9 mouse cellular contexts compared by ENCODE assay signal in the genomic region with DNA sequence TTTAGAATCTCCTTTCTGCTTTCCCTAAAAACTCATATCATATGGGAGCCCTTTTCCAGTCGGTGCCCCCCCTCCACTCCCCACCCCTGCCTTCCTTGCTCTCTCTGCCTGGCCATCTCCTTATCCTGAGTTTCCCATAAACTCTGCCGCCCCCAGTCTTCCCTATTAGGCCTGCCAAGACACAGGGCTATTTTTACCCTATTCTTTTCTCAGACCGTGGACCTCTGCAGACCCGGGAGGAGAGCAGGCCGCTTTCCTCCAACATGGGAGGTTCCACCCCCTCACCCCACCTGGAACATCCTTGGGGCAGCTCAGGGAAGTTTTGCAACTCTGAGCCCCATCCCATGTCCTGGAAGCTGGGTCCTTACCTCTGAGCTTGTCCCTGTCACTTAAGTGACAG. TPM values are rescaled to one million over a fixed set of nuclear protein-coding genes. Genes with fewer than 3 reads are reported as not detected.
DNase-seq lines count a peak whose midpoint lies in the region; ATAC-seq lines count a peak whose summit lies in the region.
"Had no signal": no experiment of that assay in that cellular context is flagged by ENCODE, and none has a peak within 500 bp of the region (broad histone marks: within the 10 kb centered on the region; RNA-seq: fewer than 3 reads in every experiment).

No protein-coding gene starts in this region.

- no peaks in the 10 kb centered on the region for H3K9me3 ChIP-seq in midbrain, embryonic 11.5 days (ENCODE audit: control insufficient read depth, low read length)
- no peaks in the 10 kb centered on the region for H3K9me3 ChIP-seq in midbrain, embryonic 14.5 days (ENCODE audit: control insufficient read depth, low read length)
- no peaks in the 10 kb centered on the region for H3K9me3 ChIP-seq in intestine, embryonic 14.5 days (ENCODE audit: control insufficient read depth, low read length)
- no peaks in the 10 kb centered on the region for H3K9me3 ChIP-seq in forebrain, embryonic 12.5 days

- peaks cover 44% of the 10 kb centered on the region for H3K27me3 ChIP-seq in midbrain, embryonic 11.5 days (ENCODE audit: control insufficient read depth, insufficient read depth, low read length)
- peaks cover 48% of the 10 kb centered on the region for H3K27me3 ChIP-seq in midbrain, embryonic 14.5 days (ENCODE audit: control insufficient read depth, insufficient read depth, low read length)
- peaks cover 14% of the 10 kb centered on the region for H3K27me3 ChIP-seq in intestine, embryonic 14.5 days (replicated peaks; ENCODE audit: control insufficient read depth, insufficient read depth, low read length)
- H3K27me3 ChIP-seq in forebrain, embryonic 12.5 days, result peaks cover 90% of the 10 kb centered on the region

- no peak for ATAC-seq in midbrain, embryonic 11.5 days (ENCODE audit: low FRiP score)
- no peak for ATAC-seq in midbrain, embryonic 14.5 days (ENCODE audit: low FRiP score, low TSS enrichment)
- ATAC-seq in intestine, embryonic 14.5 days (replicated peaks; ENCODE audit: low FRiP score, low TSS enrichment, low read depth), result no peak
- no peak for ATAC-seq in forebrain, embryonic 12.5 days (ENCODE audit: low FRiP score)

- no peak overlapping the region for H3K27ac ChIP-seq in midbrain, embryonic 11.5 days (ENCODE audit: low read depth, low read length)
- H3K27ac ChIP-seq in midbrain, embryonic 14.5 days (replicated peaks; ENCODE audit: low read depth, low read length), result no peak overlapping the region
- H3K27ac ChIP-seq in intestine, embryonic 14.5 days (ENCODE audit: low read depth), result no peak overlapping the region
- no peak overlapping the region for H3K27ac ChIP-seq in forebrain, embryonic 12.5 days

- no peaks in the 10 kb centered on the region for H3K36me3 ChIP-seq in midbrain, embryonic 11.5 days (ENCODE audit: control insufficient read depth, insufficient read depth, low read length)
- no peaks in the 10 kb centered on the region for H3K36me3 ChIP-seq in midbrain, embryonic 14.5 days (ENCODE audit: control insufficient read depth, insufficient read depth, low read length)
- no peaks in the 10 kb centered on the region for H3K36me3 ChIP-seq in intestine, embryonic 14.5 days (ENCODE audit: control insufficient read depth, insufficient read depth, low read length)
- no peaks in the 10 kb centered on the region for H3K36me3 ChIP-seq in forebrain, embryonic 12.5 days (replicated peaks)

- WGBS in midbrain, embryonic 11.5 days, result 68% methylated on average over 5 of the region's 5 CpGs
- 59% methylated on average over 5 of the region's 5 CpGs for WGBS in midbrain, embryonic 14.5 days
- WGBS in intestine, embryonic 14.5 days, result 58% methylated on average over 5 of the region's 5 CpGs
- WGBS in forebrain, embryonic 12.5 days, result 71% methylated on average over 5 of the region's 5 CpGs

- no peak overlapping the region for H3K4me3 ChIP-seq in midbrain, embryonic 11.5 days (ENCODE audit: low read depth, low read length)
- H3K4me3 ChIP-seq in midbrain, embryonic 14.5 days (replicated peaks; ENCODE audit: low read depth, low read length), result no peak overlapping the region
- H3K4me3 ChIP-seq in intestine, embryonic 14.5 days (ENCODE audit: low read depth, low read length), result 0 out of 2 replicates have a peak overlapping the region, but pooled peaks have one; percentile 3
- no peak overlapping the region for H3K4me3 ChIP-seq in forebrain, embryonic 12.5 days (replicated peaks)

- no peak overlapping the region for H3K4me2 ChIP-seq in midbrain, embryonic 11.5 days
- no peak overlapping the region for H3K4me2 ChIP-seq in midbrain, embryonic 14.5 days (ENCODE audit: low read length)
- peak overlapping the region; percentile 72 for H3K4me2 ChIP-seq in intestine, embryonic 14.5 days (ENCODE audit: low read length)
- no peak overlapping the region for H3K4me2 ChIP-seq in forebrain, embryonic 12.5 days

- DNase-seq in heart, adult 18-20 months, result peak; percentile 53 to 61
- no peak for DNase-seq in heart, adult 9 months (ENCODE audit: low spot score in 2 of 2)
- peak; percentile 28 for DNase-seq in midbrain, embryonic 11.5 days (ENCODE audit: low spot score, missing footprints)
- no peak for DNase-seq in midbrain, embryonic 14.5 days
- no peak for DNase-seq in intestine, embryonic 14.5 days (ENCODE audit: low spot score)
- DNase-seq in frontal cortex, postnatal 25 days (ENCODE audit: low spot score in 2 of 2), result no peak
- DNase-seq in thymus, adult 18-20 months, result no peak
- DNase-seq: gastrocnemius, postnatal 36 days had no signal

- peaks cover 9% of the 10 kb centered on the region; the same call in 1 of the 2 replicates for H3K4me1 ChIP-seq in midbrain, embryonic 11.5 days (ENCODE audit: control insufficient read depth, insufficient read depth, low read length)
- 0 out of 2 replicates have a peak, but pooled peaks cover 2% of the 10 kb centered on the region for H3K4me1 ChIP-seq in midbrain, embryonic 14.5 days (ENCODE audit: control insufficient read depth, insufficient read depth, low read length)
- H3K4me1 ChIP-seq in intestine, embryonic 14.5 days (replicated peaks; ENCODE audit: control insufficient read depth, insufficient read depth, low read length), result peaks cover 14% of the 10 kb centered on the region
- H3K4me1 ChIP-seq in forebrain, embryonic 12.5 days, result peaks cover 18% of the 10 kb centered on the region

- H3K9ac ChIP-seq in midbrain, embryonic 11.5 days (ENCODE audit: low read length), result no peak overlapping the region
- no peak overlapping the region for H3K9ac ChIP-seq in midbrain, embryonic 14.5 days (replicated peaks; ENCODE audit: low read length)
- no peak overlapping the region for H3K9ac ChIP-seq in intestine, embryonic 14.5 days (ENCODE audit: low read length)
- no peak overlapping the region for H3K9ac ChIP-seq in forebrain, embryonic 12.5 days

RNA-seq across cellular contexts. Expression of gene Cavin1, which starts 3.3 kb away (rescaled TPM):
- total RNA-seq in heart, adult 18-20 months (2021), result 100 to 1,000 TPM; 192 to 214 TPM
- 12.5 and 14.8 TPM in 2 replicates for polyA plus RNA-seq in midbrain, embryonic 11.5 days (2014; fragmentation: Nextera tagmentation; extraction: Ambion mirVana)
- 8.0 and 16.3 TPM in 2 replicates for polyA plus RNA-seq in midbrain, embryonic 14.5 days (2014; fragmentation: Nextera tagmentation; extraction: Ambion mirVana)
- polyA plus RNA-seq in intestine, embryonic 14.5 days (2014; fragmentation: Nextera tagmentation; extraction: Ambion mirVana), result 99.3 and 102 TPM in 2 replicates
- polyA plus RNA-seq in forebrain, embryonic 12.5 days (2016; fragmentation: Nextera tagmentation; extraction: Ambion mirVana), result 29.9 and 35.6 TPM in 2 replicates

RNA-seq across cellular contexts. Expression of gene Stat3, which starts 28.0 kb away (rescaled TPM):
- 10 to 100 TPM; 71.8 to 83.2 TPM for total RNA-seq in heart, adult 18-20 months (2021)
- polyA plus RNA-seq in midbrain, embryonic 11.5 days (2014; fragmentation: Nextera tagmentation; extraction: Ambion mirVana), result 22.8 and 24.0 TPM in 2 replicates
- polyA plus RNA-seq in midbrain, embryonic 14.5 days (2014; fragmentation: Nextera tagmentation; extraction: Ambion mirVana), result 29.6 and 30.6 TPM in 2 replicates
- 36.6 and 42.9 TPM in 2 replicates for polyA plus RNA-seq in intestine, embryonic 14.5 days (2014; fragmentation: Nextera tagmentation; extraction: Ambion mirVana)
- 30.8 and 34.1 TPM in 2 replicates for polyA plus RNA-seq in forebrain, embryonic 12.5 days (2016; fragmentation: Nextera tagmentation; extraction: Ambion mirVana)

RNA-seq across cellular contexts. Expression of gene Atp6v0a1, which starts 41.9 kb away (rescaled TPM):
- 10 to 100 TPM; 87.1 to 92.2 TPM for total RNA-seq in heart, adult 18-20 months (2021)
- 42.5 and 45.9 TPM in 2 replicates for polyA plus RNA-seq in midbrain, embryonic 11.5 days (2014; fragmentation: Nextera tagmentation; extraction: Ambion mirVana)
- polyA plus RNA-seq in midbrain, embryonic 14.5 days (2014; fragmentation: Nextera tagmentation; extraction: Ambion mirVana), result 115 and 119 TPM in 2 replicates
- 30.6 and 32.5 TPM in 2 replicates for polyA plus RNA-seq in intestine, embryonic 14.5 days (2014; fragmentation: Nextera tagmentation; extraction: Ambion mirVana)
- polyA plus RNA-seq in forebrain, embryonic 12.5 days (2016; fragmentation: Nextera tagmentation; extraction: Ambion mirVana), result 48.9 and 54.9 TPM in 2 replicates

Comparison
In these comparisons a context has a peak if more than half of its experiments do, and no peak if none do; other contexts are left out.
1. DNase-seq: peak in heart, adult 18-20 months (2 of 2) and midbrain, embryonic 11.5 days (single experiment); none in heart, adult 9 months (0 of 2), midbrain, embryonic 14.5 days (single experiment), intestine, embryonic 14.5 days (single experiment), frontal cortex, postnatal 25 days (0 of 2) and thymus, adult 18-20 months (0 of 2).